Mouse (Mus musculus) right cerebral cortex, postnatal 4 days (tissue): ENCODE data around the gene Frmpd4.
A peak's percentile ranks its signal among the peaks of the same experiment; 100 is the strongest.

ENCODE experiments used
- DNase-seq: peaks from one replicate; pipeline ENCODE4 v3.0.0-alpha.2; 2022

Gene Frmpd4

GRCm38 (mm10) chrX:168577131-168577530 is at the start of gene Frmpd4:
TSS of gene Frmpd4 (minus strand) at chrX:168577231.
- no peak for DNase-seq

- no peak for DNase-seq
Measured at GRCm38 (mm10) chrX:168595193-168595592, 18.2 kb upstream of the Frmpd4 start.

DNA sequence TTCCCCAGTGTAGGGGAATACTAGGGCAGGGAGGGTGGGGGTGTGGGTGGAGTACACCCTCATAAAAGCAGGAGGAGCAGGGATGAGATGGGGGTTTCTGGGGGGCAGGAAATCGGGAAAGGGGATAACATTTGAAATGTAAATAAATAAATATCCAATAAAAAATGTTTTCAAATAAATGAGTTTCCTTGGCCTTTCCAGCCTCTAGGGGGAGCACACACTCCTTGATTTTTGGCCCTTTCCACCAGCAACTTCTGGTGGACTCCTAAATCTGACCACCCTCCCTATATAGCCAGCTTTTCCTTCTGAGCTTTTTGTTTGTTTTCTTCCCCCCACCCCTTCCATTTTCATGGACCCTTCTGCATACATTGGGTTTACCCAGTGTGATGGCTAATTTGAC is 7.3 kb upstream of the Frmpd4 start:
- DNase-seq: no peak

GRCm38 (mm10) chrX:168571808-168572207 is 5.2 kb downstream of the Frmpd4 start:
- no peak for DNase-seq

DNA sequence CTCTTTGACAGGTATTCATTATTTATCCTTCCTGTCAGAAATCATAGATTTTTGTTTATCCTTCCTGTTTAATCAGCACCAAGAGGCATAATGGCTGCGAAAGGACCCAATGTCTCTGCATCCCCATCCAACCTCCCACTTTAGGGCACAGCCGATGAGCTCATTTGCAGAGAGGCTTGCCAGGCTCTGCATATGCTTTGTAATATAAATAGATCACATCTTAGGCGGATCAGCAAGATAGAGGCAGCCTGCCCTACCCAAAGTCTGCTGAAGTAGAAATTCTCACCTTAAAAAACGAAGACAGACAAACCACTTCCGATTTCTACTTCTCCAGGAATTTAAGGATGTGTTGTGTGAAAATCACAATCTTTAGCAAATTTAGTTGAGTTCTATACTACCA is 7.8 kb downstream of the Frmpd4 start:
- DNase-seq: no peak

- DNase-seq: no peak
Measured at GRCm38 (mm10) chrX:168505254-168505653, 71.8 kb downstream of the Frmpd4 start.

GRCm38 (mm10) chrX:168455233-168455632 is 121.8 kb downstream of the Frmpd4 start:
- DNase-seq: no peak

GRCm38 (mm10) chrX:168431206-168431605 is 145.8 kb downstream of the Frmpd4 start:
- DNase-seq: peak; percentile 2

GRCm38 (mm10) chrX:168429814-168430213 is 147.2 kb downstream of the Frmpd4 start:
- peak; percentile 1 for DNase-seq

DNA sequence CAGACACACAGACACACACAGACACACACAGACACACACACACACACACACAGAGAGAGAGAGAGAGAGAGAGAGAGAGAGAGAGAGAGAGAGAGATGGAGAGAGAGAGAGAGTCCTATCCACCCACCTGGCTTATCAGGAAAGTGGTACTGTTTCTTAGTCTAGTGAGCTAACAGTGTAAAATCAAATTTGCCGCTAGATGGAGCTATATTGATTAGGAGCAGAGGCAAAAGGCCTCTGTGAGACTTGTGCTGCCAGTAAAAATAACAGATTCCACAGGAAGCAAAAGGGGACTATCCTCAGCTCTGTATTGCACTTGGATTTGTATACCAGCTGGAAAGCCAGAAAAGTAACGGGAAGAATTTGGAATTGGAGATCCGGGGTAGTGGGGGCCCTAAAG is 161.6 kb downstream of the Frmpd4 start:
- DNase-seq: no peak

DNA sequence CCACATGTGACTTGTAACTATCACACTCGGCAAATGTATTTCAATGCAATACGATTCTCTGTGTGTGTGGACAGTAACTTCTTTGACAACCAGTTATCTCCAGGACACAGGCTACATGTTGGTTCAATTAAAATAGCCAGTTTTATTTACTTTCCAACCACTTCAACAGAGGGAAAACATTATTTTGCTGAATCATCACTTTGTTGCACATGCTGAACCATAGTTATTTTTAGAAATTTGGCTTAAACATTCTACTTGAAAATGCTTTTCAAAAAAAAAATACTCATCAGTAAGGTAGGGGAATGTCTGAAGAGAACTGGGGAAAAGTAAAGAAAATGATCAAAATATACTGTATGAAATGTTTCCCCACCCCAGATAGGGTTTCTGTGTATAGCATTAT is 173.5 kb downstream of the Frmpd4 start:
- DNase-seq: no peak

DNA sequence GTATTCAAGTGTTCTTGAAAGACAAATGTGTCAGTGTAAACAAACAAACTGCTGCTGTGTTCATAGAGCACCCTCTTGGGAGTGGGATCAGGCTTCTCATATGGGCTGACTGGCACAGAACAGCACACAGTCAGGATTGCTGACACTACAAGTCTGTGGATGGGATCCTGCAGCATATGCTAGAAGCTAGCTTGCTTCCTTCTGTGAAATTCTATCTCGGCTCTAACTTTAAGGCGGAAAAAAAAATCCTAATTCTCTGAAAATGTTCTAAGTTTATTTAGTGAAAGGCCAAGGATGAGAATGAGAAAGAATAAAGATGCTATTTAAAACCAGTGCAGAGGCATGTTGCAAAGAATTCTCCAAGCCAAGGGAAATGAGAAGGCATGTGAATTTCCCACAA is 226.6 kb downstream of the Frmpd4 start:
- no peak for DNase-seq

GRCm38 (mm10) chrX:168349320-168350225 is 227.5 kb downstream of the Frmpd4 start:
- DNase-seq: no peak

DNA sequence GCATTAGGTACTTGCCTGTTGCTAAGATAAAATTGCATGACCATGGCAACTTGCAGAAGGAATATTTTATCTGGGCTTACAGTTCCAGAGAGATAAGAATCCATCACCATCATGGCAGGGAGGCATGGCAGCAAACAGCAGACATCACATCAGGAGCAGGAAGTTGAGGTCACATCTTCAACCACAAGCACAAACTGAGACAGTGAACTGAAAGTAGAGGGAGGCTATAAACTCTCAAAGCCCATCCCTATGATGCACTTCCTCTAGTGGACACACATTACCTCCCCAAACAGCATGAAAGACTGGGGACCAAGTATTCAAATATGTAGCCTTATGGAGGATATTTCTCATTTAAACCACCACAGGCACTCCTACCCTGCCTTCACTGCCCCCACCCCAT is 238.8 kb downstream of the Frmpd4 start:
- no peak for DNase-seq

DNA sequence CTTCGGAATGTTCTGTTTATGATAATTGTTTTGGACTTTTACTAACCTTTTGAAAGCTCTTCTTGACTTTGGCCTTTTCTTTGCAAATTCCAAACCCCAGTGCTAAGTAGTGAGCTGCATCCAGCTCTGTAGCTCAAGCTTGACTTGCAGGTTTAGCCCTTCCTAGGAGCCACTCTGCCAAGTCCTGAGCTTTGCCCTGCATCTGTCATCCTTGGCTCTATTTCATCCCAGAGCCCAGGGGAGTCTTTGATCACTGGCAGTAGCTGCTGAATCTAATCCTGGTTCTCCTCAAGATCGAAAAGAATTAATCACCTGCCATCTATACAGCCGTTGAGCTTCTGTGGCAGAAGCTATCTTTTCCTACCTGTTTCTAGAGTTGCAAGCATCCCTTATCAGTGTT is 251.9 kb downstream of the Frmpd4 start:
- DNase-seq: no peak

- DNase-seq: no peak
Measured at GRCm38 (mm10) chrX:168312158-168312557, 264.9 kb downstream of the Frmpd4 start.

- peak; percentile 5 for DNase-seq
Measured at GRCm38 (mm10) chrX:168310143-168310542, 266.9 kb downstream of the Frmpd4 start.

- no peak for DNase-seq
Measured at GRCm38 (mm10) chrX:168292506-168292905, 284.5 kb downstream of the Frmpd4 start.

- DNase-seq: no peak
Measured at GRCm38 (mm10) chrX:168207034-168207433, 370.0 kb downstream of the Frmpd4 start.

GRCm38 (mm10) chrX:168191944-168192343 is 385.1 kb downstream of the Frmpd4 start:
- peak; percentile 35 for DNase-seq

- DNase-seq: no peak
Measured at GRCm38 (mm10) chrX:168189563-168189962, 387.5 kb downstream of the Frmpd4 start.

- no peak for DNase-seq
Measured at GRCm38 (mm10) chrX:168163001-168163400, 414.0 kb downstream of the Frmpd4 start.

DNA sequence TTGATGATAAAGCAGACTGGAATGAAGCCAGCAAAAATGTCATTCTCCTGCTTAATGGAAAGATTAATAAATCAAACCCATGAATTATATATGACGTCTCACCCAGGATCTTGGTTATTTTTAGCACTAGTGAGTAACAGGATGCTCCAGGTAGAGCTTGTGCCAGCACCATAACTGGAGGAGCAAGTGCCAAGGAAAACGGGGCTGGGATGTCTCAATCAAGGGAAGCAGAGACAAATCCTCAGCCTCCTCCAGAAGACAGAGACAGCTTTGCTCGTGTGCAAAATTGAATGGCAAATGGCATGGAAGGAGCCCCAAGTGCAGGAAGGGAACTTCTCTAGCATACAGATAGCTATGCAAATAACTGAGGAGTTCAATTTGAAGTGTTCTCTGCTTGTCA is 418.2 kb downstream of the Frmpd4 start:
- DNase-seq: no peak

- DNase-seq: no peak
Measured at GRCm38 (mm10) chrX:168141051-168141450, 436.0 kb downstream of the Frmpd4 start.

DNA sequence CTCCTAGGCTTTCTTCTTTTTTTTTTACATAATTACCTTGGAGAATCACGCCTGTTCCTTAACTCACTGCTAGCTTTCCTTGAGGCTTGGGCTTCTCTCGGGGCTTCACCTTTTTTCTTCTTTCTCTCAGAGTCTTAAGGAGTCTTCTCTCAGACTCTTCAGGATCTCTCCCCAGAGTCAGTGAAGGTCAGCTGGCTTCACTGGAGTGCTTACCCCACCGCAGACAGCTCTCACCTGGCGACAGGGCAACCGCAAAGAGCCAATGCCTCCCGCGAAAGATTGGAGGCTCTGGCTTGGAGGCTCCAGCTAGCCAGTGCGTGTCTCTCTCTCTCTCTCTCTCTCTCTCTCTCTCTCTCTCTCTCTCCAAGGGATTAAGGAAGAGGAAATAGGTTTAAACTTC is 453.0 kb downstream of the Frmpd4 start:
- no peak for DNase-seq
